Mouse (Mus musculus) large intestine, adult 2 months (tissue): ENCODE data around the gene Obp2b. TPM values are rescaled to one million over a fixed set of nuclear protein-coding genes. Genes with fewer than 3 reads are reported as not detected.
"Not testable (repeated sequence)": the region's sequence is repeated elsewhere in the genome, so short reads cannot be mapped to it uniquely, and the experiment has no call there.

Experiments used
- DNase-seq: peaks from one replicate; pipeline ENCODE4 v3.0.0-alpha.2; 2012; ENCODE audit warnings: low read depth, low spot score
- WGBS: fragments of 180-500 bp; shearing (Covaris S2); methylation state at CpG from one replicate; pipeline ENCODE4 v1.1.7; 2018; 5-methylcytosine and 5-hydroxymethylcytosine counted together
- polyA plus RNA-seq: library from polyadenylated mRNA; depleted of rRNA; stranded (reverse); fragments of >200 nt; gene quantifications from 2 replicates; pipeline ENCODE4 v1.2.3, GENCODE M21; 2012; rRNA removed

The Obp2b gene
- not detected in 2 replicates for polyA plus RNA-seq

- WGBS, result 74% methylated on average over 3 of the region's 3 CpGs
- DNase-seq, result not testable (repeated sequence)
These were observed at the start of gene Obp2b for GRCm38 (mm10) chr2:25736709-25737108. Obp2b (plus strand) TSS chr2:25737009.

- peak; percentile 48 for DNase-seq
These were observed 42.2 kb upstream of the Obp2b start for GRCm38 (mm10) chr2:25694605-25695004.

GRCm38 (mm10) chr2:25696951-25697350 lies 39.9 kb upstream of the Obp2b start:
- 48% methylated on average over 4 of the region's 4 CpGs for WGBS
- DNase-seq, result no peak

DNA sequence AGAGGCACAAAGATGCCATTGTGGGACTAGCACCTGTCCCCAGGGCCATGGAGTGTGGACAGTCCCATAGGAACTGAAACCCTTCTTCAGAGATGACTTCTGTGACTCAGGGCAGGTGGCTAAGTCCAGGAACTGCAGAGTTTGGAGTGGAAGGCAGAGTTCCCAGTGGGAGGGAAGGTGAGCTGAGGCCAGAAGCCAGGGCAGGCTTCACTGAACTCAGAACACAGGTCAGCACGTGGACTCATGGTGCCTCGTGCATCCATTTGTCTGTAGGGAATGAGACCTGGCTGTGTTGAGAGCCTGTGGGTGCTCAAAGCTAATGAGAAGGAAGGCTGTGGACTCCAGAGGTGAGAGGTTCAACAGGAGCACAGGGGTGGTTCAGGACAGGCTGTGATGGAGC lies 38.1 kb upstream of the Obp2b start:
- no peak for DNase-seq
- WGBS, result 95% methylated on average over 2 of the region's 2 CpGs

- WGBS, result 72% methylated on average over 3 of the region's 3 CpGs
- not testable (repeated sequence) for DNase-seq
These were observed 37.1 kb upstream of the Obp2b start, which contains the start of gene Obp2a for GRCm38 (mm10) chr2:25699743-25700142. Obp2a (plus strand) TSS chr2:25700043.

DNA sequence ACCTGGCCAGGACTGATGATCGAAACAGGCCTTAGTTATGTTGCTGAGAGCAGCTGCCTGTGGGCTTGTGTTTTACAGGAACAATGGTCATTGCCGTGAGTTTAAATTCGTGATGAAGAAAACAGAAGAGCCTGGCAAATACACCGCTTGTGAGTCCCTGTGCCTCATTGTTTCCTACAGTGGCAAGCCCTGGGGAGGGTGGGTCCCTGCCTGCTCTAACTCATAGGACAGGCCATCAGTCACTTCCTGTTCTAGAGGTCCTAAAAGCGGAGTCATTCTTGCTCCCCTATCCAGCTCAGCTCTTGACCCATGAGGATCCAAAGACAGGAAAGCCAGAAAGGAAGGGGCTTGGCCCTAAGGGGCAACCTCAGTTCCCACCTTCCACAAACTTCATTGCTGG lies 35.8 kb upstream of the Obp2b start:
- DNase-seq, result no peak
- WGBS, result 82% methylated on average over 5 of the region's 5 CpGs

DNA sequence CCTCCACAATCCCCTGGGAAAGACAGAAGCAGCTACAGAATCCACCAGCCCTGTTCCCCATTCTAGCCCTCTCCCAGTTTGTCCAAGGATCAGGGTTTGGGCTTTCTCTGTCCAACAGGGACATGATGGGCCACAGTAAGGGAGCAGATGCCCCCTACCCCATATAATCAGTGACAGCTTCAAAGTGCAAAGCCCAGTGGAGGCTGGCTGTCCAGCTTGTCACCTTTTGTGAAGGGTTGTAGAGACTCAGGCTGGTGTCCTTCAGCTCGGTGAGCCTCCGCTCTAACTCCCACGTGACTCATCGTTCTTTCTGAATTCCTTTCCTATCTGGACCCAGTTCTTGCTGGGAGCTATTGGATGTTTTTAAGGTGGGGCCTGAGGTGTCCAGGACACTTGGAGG lies 33.1 kb upstream of the Obp2b start:
- no peak for DNase-seq
- WGBS, result 64% methylated on average over 4 of the region's 4 CpGs

DNA sequence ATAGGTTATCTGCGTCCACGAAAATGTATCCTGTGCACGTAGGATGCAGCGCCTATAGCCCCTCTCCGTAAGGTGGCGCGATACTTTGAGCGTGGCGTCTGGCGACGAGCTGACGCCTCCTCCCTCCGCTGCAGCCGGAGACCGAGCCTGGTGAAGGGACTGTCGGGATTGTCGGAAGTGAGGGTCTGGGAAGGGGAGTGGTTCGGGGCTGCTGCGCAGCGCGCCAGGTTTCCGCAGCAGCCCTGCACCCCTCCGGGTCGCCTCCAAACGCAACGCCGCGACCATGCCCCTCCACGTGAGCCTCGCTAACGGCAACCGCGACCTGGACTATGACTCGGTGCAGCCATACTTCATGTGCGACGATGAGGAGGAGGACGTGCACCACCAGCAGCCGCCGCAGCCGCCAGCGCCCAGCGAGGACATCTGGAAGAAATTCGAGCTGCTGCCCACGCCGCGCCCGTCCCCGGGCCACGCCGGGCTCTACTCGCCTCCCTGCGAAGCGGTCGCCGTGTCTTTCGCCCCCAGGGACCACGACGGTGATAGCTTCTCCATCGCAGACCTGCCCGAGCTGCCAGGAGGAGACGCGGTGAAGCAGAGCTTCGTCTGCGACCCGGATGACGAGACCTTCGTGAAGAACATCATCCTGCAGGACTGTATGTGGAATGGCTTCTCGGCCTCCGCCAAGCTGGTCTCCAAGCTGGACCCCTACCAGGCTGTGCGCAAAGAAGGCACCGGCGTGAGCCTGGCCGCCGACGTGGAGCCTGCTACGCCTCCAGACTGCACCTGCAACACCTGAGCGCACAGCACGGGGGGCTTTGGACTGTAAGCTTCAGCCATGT lies 29.9 kb upstream of the Obp2b start, which contains the start of gene Bmyc:
Gene Bmyc, plus strand, starts transcription at position 97 of the 839 bp plus-strand sequence.
- peak; percentile 36 for DNase-seq
- WGBS, result under 1% methylated on average over 78 of the region's 78 CpGs

GRCm38 (mm10) chr2:25708121-25708520 lies 28.7 kb upstream of the Obp2b start:
- 75% methylated on average over 2 of the region's 2 CpGs for WGBS
- no peak for DNase-seq

- not testable (repeated sequence) for DNase-seq
- 100% methylated on average over 1 of the region's 1 CpGs for WGBS
These were observed 27.8 kb upstream of the Obp2b start for GRCm38 (mm10) chr2:25709056-25709455.

DNA sequence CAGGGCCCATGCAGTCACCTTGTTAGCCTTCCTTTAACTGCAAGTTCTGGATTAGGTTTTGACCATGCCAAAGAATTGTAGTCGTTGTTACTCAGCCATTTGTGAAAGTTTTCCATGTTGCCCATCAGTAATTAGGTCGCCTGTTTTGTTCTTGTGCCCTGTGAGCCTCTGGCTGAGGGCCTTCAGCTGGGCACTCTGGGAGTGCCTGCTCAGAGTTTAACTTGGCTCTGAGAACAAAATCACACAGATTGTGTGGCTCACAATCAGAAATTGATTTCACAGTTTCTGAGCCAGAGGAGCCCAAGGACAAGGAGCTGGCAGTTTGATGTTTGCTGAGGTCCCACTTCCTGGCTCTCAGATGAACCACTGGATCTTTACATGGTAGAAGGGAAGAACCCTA lies 27.0 kb upstream of the Obp2b start:
- DNase-seq, result not testable (repeated sequence)
- WGBS, result 61% methylated on average over 2 of the region's 2 CpGs

DNA sequence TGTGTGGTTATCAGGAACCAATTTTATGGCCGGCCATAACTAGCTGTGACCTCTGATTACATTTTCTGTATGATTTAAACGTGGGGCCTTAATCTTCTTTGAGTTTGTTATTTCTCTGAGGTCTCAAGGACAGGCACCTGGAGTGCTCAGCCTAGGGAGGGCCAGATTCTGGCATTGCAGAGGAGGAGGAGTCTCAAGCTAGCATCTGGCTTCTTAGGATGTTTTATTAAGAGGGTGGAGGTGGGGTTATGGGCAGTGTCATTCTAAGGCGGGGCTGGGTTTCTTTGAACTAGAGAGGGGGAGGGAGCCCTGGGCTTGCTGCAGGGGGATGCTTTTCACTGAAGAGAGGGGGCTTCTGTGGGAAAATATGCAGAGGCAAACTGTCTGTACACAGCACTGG lies 25.2 kb upstream of the Obp2b start:
- 11% methylated on average over 3 of the region's 3 CpGs for WGBS

DNA sequence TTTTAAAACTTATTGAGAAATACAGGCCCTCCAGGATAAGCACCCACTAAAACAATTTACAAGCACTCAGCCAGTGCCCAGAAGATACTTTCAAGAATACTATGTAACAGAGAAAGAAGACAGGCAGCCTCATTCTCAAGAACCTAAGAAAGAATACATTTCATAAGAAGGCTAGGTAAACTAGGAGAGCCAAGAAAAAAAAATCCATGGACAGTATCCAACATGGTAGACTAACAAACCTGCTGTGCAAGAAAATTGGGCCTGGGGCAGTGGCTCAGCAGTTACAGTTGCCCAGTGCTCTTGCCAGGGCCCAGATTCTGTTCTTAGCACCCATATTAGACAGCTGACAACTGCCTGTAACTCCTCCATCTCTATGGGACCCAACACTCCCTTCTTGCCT lies 19.6 kb upstream of the Obp2b start:
- no peak for DNase-seq

More for the DNA sequence above, 25.2 kb upstream of the Obp2b start:
- not testable (repeated sequence) for DNase-seq

DNA sequence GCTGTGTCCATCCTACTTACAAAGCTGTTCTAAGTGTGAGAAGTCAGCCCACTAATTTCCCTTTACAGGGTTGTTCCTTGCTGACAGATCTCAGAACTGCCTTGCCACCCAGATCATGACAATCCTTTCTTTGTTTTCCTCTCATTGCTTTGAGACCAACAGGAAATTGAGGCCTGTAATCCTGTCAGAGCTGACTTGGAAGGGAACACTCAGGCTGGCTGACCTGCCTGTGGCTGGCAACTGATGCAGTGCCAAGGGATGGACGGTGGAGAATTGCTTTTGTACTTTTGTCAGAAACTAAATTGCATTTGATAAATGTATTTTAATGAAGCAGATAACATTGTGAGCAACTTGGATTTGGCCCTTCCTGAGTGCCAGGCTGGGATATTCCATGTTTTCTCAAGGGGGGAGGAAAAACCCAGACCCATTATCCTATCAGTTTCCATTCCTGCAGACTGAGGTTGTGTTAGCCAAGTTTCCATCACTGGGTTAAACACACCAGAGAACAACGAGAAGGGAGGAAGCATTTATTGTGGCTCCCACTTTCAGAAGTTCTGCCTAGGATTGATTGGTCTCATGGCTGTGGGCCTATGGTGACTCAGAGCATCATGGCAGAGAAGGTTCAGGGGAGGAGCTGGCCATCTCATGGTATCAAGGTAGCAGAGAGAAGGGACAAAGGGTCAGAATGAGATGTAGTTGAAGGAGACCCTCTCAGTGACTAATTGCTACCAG lies 3.4 kb upstream of the Obp2b start:
- WGBS, result 26% methylated on average over 2 of the region's 2 CpGs

DNA sequence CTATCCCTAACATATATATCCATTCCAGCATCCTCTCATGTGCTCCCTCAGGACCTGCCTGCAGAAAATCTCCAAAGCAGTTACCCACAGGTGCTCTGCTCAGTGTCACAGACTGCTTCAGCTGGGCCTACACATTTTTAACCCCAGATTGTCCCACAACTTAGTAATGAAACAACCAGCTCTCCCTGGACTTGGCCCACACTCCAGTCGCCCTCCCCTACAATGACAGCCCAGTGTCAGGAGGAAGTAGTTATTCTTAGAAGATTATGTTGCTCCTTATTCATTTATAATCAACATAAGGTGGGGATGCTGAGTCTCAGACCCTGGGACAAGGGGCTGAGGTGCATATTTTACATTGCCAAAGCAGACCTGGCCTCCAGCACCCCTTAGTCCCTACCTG lies 4.9 kb downstream of the Obp2b start:
- 38% methylated on average over 1 of the region's 1 CpGs for WGBS

More for the DNA sequence above, 3.4 kb upstream of the Obp2b start:
- DNase-seq, result no peak

DNA sequence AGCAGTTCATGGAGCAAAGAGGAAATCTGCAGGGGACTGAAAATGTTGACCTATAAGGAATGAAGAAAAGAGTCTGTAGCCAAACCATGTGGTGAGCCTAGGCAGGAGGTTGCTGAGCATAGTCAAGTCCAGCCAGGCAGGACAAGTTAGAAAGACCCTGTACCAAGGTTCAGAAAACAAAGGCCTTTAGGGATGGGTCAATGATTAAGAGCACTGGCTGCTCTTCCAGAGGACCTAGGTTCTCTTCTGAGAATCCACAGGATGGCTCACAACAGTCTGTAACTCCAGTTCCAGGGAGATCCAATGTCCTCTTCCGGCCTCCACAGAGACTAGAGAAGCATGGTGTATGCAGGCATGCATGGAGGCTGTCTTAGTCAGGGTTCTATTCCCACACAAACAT lies 17.4 kb downstream of the Obp2b start:
- no peak for DNase-seq
- WGBS, result 97% methylated on average over 1 of the region's 1 CpGs

More for the DNA sequence above, 4.9 kb downstream of the Obp2b start:
- no peak for DNase-seq

DNA sequence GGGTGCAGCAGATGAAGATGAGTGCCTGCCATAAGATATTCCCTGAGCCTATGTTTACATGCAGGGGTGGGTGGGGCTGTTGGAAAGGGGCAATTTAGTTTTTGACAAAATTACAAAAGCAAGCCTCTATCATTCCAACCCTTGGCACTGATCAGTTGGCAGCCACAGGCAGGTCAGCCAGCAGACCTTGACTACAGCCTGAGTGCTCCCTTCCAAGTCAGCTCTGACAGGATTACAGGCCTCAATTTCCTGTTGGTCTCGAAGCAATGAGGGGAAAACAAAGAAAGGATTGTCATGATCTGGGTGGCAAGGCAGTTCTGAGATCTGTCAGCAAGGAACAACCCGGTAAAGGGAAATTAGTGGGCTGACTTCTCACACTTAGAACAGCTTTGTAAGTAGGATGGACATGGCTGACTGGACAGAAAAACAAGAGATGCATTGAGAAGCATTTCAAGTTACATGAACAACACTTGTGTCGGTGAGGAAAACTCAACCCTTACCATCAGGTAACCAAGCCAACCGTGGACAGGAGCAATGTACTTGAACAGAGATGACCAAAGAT lies 21.3 kb downstream of the Obp2b start:
- DNase-seq, result no peak
- WGBS, result 50% methylated on average over 4 of the region's 4 CpGs

DNA sequence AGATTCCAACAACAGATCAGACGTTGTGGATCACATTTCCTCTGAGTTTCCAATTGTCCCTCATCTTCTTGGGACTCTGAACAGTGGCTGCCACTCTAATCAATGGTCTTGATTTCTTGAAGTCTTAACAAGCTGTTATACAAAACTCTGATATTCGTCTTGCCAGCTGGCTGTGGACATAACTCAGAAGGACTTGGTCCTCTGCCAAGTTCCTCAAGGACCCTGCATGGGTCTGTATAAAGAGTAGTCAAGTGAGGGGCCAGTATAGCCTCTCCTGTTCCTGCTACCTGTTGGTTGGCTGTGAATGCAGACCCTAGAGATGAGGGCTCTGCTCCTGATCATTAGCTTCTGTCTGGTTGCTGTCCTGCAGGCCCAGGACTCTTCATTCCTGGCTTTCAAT lies 28.5 kb downstream of the Obp2b start, which contains the start of gene Lcn3:
Gene Lcn3, plus strand, starts transcription at position 301 of the 400 bp plus-strand sequence.
- WGBS, result 28% methylated on average over 2 of the region's 2 CpGs
- no peak for DNase-seq

DNA sequence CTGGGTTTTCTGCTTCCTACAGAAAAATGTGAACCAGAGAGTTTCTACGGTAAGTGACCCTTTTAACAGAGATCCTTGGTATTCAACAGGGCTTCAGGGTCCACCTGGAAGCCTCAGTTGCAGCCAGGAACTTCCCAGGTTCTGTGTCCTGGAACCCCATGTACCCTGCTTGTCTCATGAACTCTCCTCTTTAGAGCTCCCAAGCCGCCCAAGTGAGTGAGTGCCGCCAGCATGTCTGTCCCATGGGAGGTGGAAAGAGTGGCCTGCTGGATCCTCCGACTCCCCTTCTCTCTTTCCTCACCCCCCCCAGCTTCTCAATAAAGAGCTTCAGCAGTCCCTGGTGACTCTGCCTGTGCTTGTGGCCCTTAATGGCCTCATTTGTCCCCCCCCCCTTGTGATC lies 31.0 kb downstream of the Obp2b start:
- WGBS, result 74% methylated on average over 4 of the region's 4 CpGs

DNA sequence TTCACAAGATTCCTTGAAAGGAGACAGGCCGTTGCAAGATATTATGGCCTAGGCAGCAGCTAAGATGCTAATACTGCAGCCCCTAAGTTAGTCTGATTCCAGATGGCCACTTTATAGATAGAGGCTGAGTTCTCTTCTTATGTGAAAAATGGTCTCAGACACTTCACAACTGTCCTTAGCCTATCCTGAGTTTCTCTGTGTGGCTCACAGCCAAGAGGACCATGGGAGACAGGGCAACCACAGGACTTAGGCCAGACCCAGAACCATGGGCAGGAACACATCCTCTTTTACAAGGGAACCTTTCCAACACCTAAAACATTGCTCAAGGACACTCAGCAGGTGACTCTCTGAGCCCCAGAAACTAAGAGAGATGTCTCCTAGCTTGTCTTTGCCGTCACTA lies 36.7 kb downstream of the Obp2b start:
- 86% methylated on average over 2 of the region's 2 CpGs for WGBS

More for the DNA sequence above, 31.0 kb downstream of the Obp2b start:
- DNase-seq, result no peak

More for the DNA sequence above, 36.7 kb downstream of the Obp2b start:
- no peak for DNase-seq
